Mouse (Mus musculus) heart, postnatal 0 days (tissue): ENCODE measurements around the gene Zfp36l2. TPM values are rescaled to one million over a fixed set of nuclear protein-coding genes. Genes with fewer than 3 reads are reported as not detected.

Experiments
- ATAC-seq: fragments of 200-750 bp; cut with Nextera tagmentation; 2 replicates; pipeline ENCODE4 v1.8.0; 2017; ENCODE audit warnings: low read depth, moderate number of reproducible peaks, moderate library complexity; ENCODE audit not compliant: insufficient read depth
- DNase-seq: peaks from one replicate; pipeline ENCODE4 v3.0.0-alpha.2; 2016; ENCODE audit warnings: low spot score
- H3K27ac ChIP-seq: fragments of 300-500 bp; sonication (generic); 2 replicates; pipeline ENCODE4 v1.5.1; 2014; ENCODE audit warnings: low read depth, mild to moderate bottlenecking
- H3K27me3 ChIP-seq: fragments of 300-500 bp; sonication (generic); 2 replicates; pipeline ENCODE4 v1.6.1; 2014; ENCODE audit warnings: low read length, mixed read lengths; ENCODE audit not compliant: control insufficient read depth, insufficient read depth
- H3K36me3 ChIP-seq: fragments of 300-500 bp; sonication (generic); replicated peaks from 2 replicates; pipeline ENCODE4 v1.6.1; 2014; ENCODE audit warnings: low read length, mixed read lengths; ENCODE audit not compliant: control insufficient read depth, insufficient read depth
- H3K4me1 ChIP-seq: fragments of 300-500 bp; sonication (generic); 2 replicates; pipeline ENCODE4 v1.6.1; 2014; ENCODE audit warnings: antibody characterized with exemption; ENCODE audit not compliant: control insufficient read depth, insufficient read depth
- H3K4me2 ChIP-seq: fragments of 300-500 bp; sonication (generic); 2 replicates; pipeline ENCODE4 v1.6.1; 2014; ENCODE audit warnings: low read depth, mild to moderate bottlenecking, low read length, moderate library complexity
- H3K4me3 ChIP-seq: fragments of 300-500 bp; sonication (generic); 2 replicates; pipeline ENCODE4 v1.5.1; 2014; ENCODE audit warnings: low read depth, low read length
- H3K9ac ChIP-seq: fragments of 300-500 bp; sonication (generic); replicated peaks from 2 replicates; pipeline ENCODE4 v1.6.1; 2014; ENCODE audit warnings: low read depth, low read length, mixed read lengths
- H3K9me3 ChIP-seq: fragments of 300-500 bp; sonication (generic); replicated peaks from 2 replicates; pipeline ENCODE4 v1.6.1; 2016; ENCODE audit warnings: low read length; ENCODE audit not compliant: control insufficient read depth
- CTCF ChIP-seq: IDR thresholded peaks from 2 replicates; pipeline ENCODE4 v1.5.1; 2016; ENCODE audit warnings: antibody characterized with exemption, control low read depth, low read depth
- EP300 ChIP-seq: IDR thresholded peaks from 2 replicates; pipeline ENCODE4 v1.6.1; 2016; ENCODE audit warnings: antibody characterized with exemption, low read depth
- WGBS: fragments of 180-500 bp; shearing (Covaris S2); extraction: QIAGEN DNeasy Blood & Tissue Kit; methylation state at CpG from one replicate; pipeline ENCODE4 v1.1.7; 2014; 5-methylcytosine and 5-hydroxymethylcytosine counted together
- polyA plus RNA-seq: library from polyadenylated mRNA; unstranded; fragments of >200 nt; fragmentation: Nextera tagmentation; extraction: Ambion mirVana; gene quantifications from 2 replicates; pipeline ENCODE4 v1.2.1, GENCODE M21; 2015
- total RNA-seq: library from RNA; depleted of rRNA; stranded (reverse); fragments of >200 nt; gene quantifications from 2 replicates; pipeline ENCODE4 v1.2.3, GENCODE M21; 2014; ENCODE audit warnings: low replicate concordance

Gene Zfp36l2
- total and polyA plus RNA-seq, 2 experiments from 2014 or later = 4.5 to 14.0 TPM

GRCm38 (mm10) chr17:84137393-84138171 is 50.2 kb downstream of the Zfp36l2 start:
- Histone ChIP-seq H3K4me3 (no peak overlapping the region), H3K27ac (no peak overlapping the region), H3K4me2 (no peak overlapping the region), H3K4me1 (peaks cover 18% of the 10 kb centered on the region), H3K9ac (no peak overlapping the region), H3K27me3 (no peaks in the 10 kb centered on the region), H3K36me3 (no peaks in the 10 kb centered on the region), H3K9me3 (no peaks in the 10 kb centered on the region)
- TF ChIP-seq CTCF = no peak
- no peak for TF ChIP-seq EP300
- ATAC-seq (no peak), DNase-seq (no peak)
- 86% methylated on average over 11 of the region's 11 CpGs for WGBS

- 19% methylated on average over 9 of the region's 10 CpGs for WGBS
- no peaks in the 10 kb centered on the region for H3K9me3 ChIP-seq
- H3K4me2 ChIP-seq = no peak overlapping the region
- peak; percentile 42; the same call in 1 of the 2 replicates for ATAC-seq
- peaks cover 18% of the 10 kb centered on the region for H3K4me1 ChIP-seq
- no peaks in the 10 kb centered on the region for H3K27me3 ChIP-seq
- DNase-seq = no peak
- H3K4me3 ChIP-seq = no peak overlapping the region
- no peak for TF ChIP-seq CTCF
- no peak for TF ChIP-seq EP300
- no peak overlapping the region for H3K9ac ChIP-seq
- H3K36me3 ChIP-seq = no peaks in the 10 kb centered on the region
- H3K27ac ChIP-seq = no peak overlapping the region
Observed at GRCm38 (mm10) chr17:84136669-84137392, 50.9 kb downstream of the Zfp36l2 start.

- Histone ChIP-seq H3K36me3 (no peaks in the 10 kb centered on the region), H3K9me3 (no peaks in the 10 kb centered on the region), H3K4me1 (peaks cover 18% of the 10 kb centered on the region), H3K27ac (no peak overlapping the region), H3K4me3 (no peak overlapping the region), H3K27me3 (no peaks in the 10 kb centered on the region), H3K9ac (no peak overlapping the region), H3K4me2 (no peak overlapping the region)
- ATAC-seq (no peak), DNase-seq (no peak)
- WGBS = 87% methylated on average over 4 of the region's 4 CpGs
- TF ChIP-seq EP300 = no peak
- no peak for TF ChIP-seq CTCF
Observed at GRCm38 (mm10) chr17:84136217-84136616, 51.5 kb downstream of the Zfp36l2 start.

- ATAC-seq (no peak), DNase-seq (no peak)
- Histone ChIP-seq H3K27ac (no peak overlapping the region), H3K4me2 (no peak overlapping the region), H3K9me3 (no peaks in the 10 kb centered on the region), H3K9ac (no peak overlapping the region), H3K27me3 (no peaks in the 10 kb centered on the region), H3K4me1 (peaks cover 10% of the 10 kb centered on the region), H3K4me3 (no peak overlapping the region), H3K36me3 (no peaks in the 10 kb centered on the region)
- TF ChIP-seq EP300 = no peak
- TF ChIP-seq CTCF = no peak
- 79% methylated on average over 7 of the region's 7 CpGs for WGBS
Observed at GRCm38 (mm10) chr17:84135243-84135642, 52.5 kb downstream of the Zfp36l2 start.
